Mouse (Mus musculus) ES-E14 (cell line): ENCODE results near the gene Sgsm3. TPM values are rescaled to one million over a fixed set of nuclear protein-coding genes. Genes with fewer than 3 reads are reported as not detected.

Experiments used
- DNase-seq: peaks from one replicate; pipeline ENCODE4 v3.0.0-alpha.2; 2013; ENCODE audit warnings: low read depth, low spot score
- H3K27ac ChIP-seq: 2 replicates; pipeline ENCODE4 v1.5.1; 2012; ENCODE audit warnings: low read depth, mild to moderate bottlenecking, low read length, moderate library complexity, mixed read lengths; ENCODE audit not compliant: poor library complexity, insufficient read depth, severe bottlenecking
- H3K36me3 ChIP-seq: 2 replicates; pipeline ENCODE4 v1.6.1; 2012; ENCODE audit warnings: mild to moderate bottlenecking, low read length, moderate library complexity, mixed read lengths; ENCODE audit not compliant: control insufficient read depth, poor library complexity, insufficient read depth, severe bottlenecking
- H3K4me1 ChIP-seq, 2 experiments: fragments of 150-350 bp in 1 of 2; sonication (generic) in 1 of 2; 2 replicates each; pipeline ENCODE4 v1.6.1; 2012; ENCODE audit warnings: low read length in 2 of 2, mild to moderate bottlenecking in 1 of 2, mixed read lengths in 1 of 2; ENCODE audit not compliant: control insufficient read depth in 2 of 2, insufficient read depth in 2 of 2, poor library complexity in 1 of 2
- H3K4me3 ChIP-seq, 2 experiments: fragments of 150-350 bp in 1 of 2; sonication (generic) in 1 of 2; 2 replicates each; pipeline ENCODE4 v1.5.1; 2012; ENCODE audit warnings: low read length in 2 of 2, low read depth in 1 of 2, mild to moderate bottlenecking in 1 of 2, mixed read lengths in 1 of 2; ENCODE audit not compliant: insufficient read depth in 1 of 2, poor library complexity in 1 of 2, severe bottlenecking in 1 of 2
- H3K9ac ChIP-seq: 2 replicates; pipeline ENCODE4 v1.6.1; 2012; ENCODE audit warnings: low read depth, mild to moderate bottlenecking, low read length, mixed read lengths; ENCODE audit not compliant: poor library complexity, insufficient read depth, severe bottlenecking
- H3K9me3 ChIP-seq: fragments of 150-350 bp; sonication (generic); 2 replicates; pipeline ENCODE4 v1.6.1; 2012; ENCODE audit warnings: low read depth, mild to moderate bottlenecking, low read length; ENCODE audit not compliant: control insufficient read depth, insufficient read depth
- CHD2 ChIP-seq: IDR thresholded peaks from 2 replicates; pipeline ENCODE4 v1.6.1; 2014; ENCODE audit warnings: mild to moderate bottlenecking, low read depth, low read length, inconsistent platforms
- HCFC1 ChIP-seq: IDR thresholded peaks from 2 replicates; pipeline ENCODE4 v1.6.1; 2012; ENCODE audit warnings: low read length, inconsistent platforms, borderline replicate concordance; ENCODE audit not compliant: insufficient read depth
- MAFK ChIP-seq: IDR thresholded peaks from 2 replicates; pipeline ENCODE4 v1.6.1; 2014; ENCODE audit warnings: mild to moderate bottlenecking, low read depth, low read length, inconsistent platforms; ENCODE audit not compliant: insufficient read depth
- ZC3H11A ChIP-seq: IDR thresholded peaks from 2 replicates; pipeline ENCODE4 v1.6.1; 2012; ENCODE audit warnings: low read depth, mild to moderate bottlenecking, inconsistent platforms, low read length, borderline replicate concordance
- ZNF384 ChIP-seq: IDR thresholded peaks from 2 replicates; pipeline ENCODE4 v1.6.1; 2012; ENCODE audit warnings: low read depth, low read length, inconsistent platforms
- in situ Hi-C, 2 experiments: fragments of 600-800 bp; cut with MboI; formaldehyde crosslinking; loops; one replicate each; pipeline ENCODE4 v1.15.1; 2025; ENCODE audit warnings: low sequenced_read_pairs in 2 of 2, inconsistent platforms in 1 of 2; ENCODE audit not compliant: unreplicated experiment in 2 of 2
- total RNA-seq: library from RNA; depleted of rRNA; stranded (reverse); fragments of 300-350 nt; gene quantifications from 2 replicates; pipeline ENCODE4 v1.2.3, GENCODE M21; 2012

Sgsm3 gene
- total RNA-seq, 1 experiment = 51.6 TPM

DNA sequence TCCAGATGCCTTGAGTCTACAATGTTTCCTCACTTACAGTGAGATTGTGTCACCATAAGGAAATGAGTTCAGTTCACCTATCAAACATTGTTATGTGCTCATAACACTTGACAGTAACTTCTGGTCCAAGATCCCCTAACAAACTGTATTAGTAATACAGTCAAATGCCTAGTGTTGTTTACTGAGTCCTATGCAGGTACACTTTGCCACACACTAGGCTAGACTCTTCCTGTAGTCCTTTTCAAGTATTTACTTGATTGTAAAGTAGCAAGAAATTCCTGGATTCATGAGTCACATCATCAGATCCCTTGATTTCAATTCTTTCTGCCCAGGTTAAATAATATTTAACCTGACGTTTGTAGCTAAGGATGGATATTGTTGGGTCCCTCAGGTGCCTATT is 8.2 kb upstream of the Sgsm3 start:
- DNase-seq = no peak
- Histone ChIP-seq H3K4me3 (no peak overlapping the region), H3K9ac (no peak overlapping the region), H3K9me3 (no peaks in the 10 kb centered on the region), H3K27ac (no peak overlapping the region), H3K4me1 (no peaks in the 10 kb centered on the region), H3K36me3 (peaks cover 44% of the 10 kb centered on the region)
- no peak for TF ChIP-seq ZC3H11A
- no peak for TF ChIP-seq ZNF384
- TF ChIP-seq HCFC1 = no peak
- no peak for TF ChIP-seq MAFK
- no peak for TF ChIP-seq CHD2
- in situ Hi-C loops = no loop called here

DNA sequence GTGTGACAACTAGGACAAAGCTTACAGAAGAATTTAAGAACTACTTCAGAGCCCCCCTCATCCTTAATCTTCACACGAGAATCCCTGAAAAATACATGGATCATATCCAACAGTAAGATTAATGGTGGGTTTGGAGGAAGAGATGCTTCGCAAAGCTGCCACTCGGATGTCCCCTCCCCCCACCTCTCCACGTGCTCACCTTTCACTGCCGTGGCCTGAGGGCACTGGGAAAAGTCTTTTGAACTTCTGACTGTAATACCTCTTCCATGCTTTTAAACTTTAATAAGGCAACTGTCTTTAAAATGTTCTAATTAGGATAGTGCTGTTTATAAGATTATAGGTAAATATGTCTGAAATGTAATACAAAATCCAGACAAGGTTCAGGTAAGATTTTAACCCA is 3.3 kb upstream of the Sgsm3 start:
- H3K4me3 ChIP-seq = no peak overlapping the region
- DNase-seq = no peak

DNA sequence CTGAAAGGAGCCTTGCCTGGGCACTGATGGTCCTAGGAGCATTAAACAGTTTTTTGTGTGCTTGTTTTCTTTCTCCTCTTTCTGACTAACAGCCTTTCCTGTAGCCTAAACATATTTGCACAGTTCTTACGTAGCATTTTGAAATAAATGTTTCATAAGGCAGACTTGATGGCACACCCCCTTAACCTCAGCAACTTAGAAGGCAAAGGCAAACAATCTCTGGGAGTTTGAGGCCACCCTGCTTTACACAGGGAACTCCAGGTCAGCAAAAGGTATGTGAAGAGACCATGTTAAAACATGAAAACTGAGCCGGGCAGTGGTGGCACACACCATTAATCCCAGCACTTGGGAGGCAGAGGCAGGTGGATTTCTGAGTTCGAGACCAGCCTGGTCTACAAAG is 1.9 kb upstream of the Sgsm3 start:
- no peaks in the 10 kb centered on the region for H3K36me3 ChIP-seq
- H3K4me3 ChIP-seq = no peak overlapping the region
- H3K4me1 ChIP-seq = peaks cover 0 to 5% of the 10 kb centered on the region in 2 experiments; a peak in 1 of 4 replicates
- no peak overlapping the region for H3K9ac ChIP-seq
- TF ChIP-seq CHD2 = no peak
- no peak for TF ChIP-seq HCFC1
- no peak for TF ChIP-seq ZC3H11A
- TF ChIP-seq MAFK = no peak
- DNase-seq = no peak
- in situ Hi-C loops = no loop called here
- no peaks in the 10 kb centered on the region for H3K9me3 ChIP-seq
- no peak overlapping the region for H3K27ac ChIP-seq

More for the DNA sequence above, 3.3 kb upstream of the Sgsm3 start:
- in situ Hi-C loops = no loop called here
- TF ChIP-seq MAFK (no peak), HCFC1 (no peak), ZC3H11A (no peak), CHD2 (no peak), ZNF384 (no peak)
- Histone ChIP-seq H3K36me3 (peaks cover 6% of the 10 kb centered on the region), H3K27ac (no peak overlapping the region), H3K9ac (no peak overlapping the region), H3K9me3 (no peaks in the 10 kb centered on the region), H3K4me1 (peaks cover 0 to 5% of the 10 kb centered on the region in 2 experiments; a peak in 1 of 4 replicates)

DNA sequence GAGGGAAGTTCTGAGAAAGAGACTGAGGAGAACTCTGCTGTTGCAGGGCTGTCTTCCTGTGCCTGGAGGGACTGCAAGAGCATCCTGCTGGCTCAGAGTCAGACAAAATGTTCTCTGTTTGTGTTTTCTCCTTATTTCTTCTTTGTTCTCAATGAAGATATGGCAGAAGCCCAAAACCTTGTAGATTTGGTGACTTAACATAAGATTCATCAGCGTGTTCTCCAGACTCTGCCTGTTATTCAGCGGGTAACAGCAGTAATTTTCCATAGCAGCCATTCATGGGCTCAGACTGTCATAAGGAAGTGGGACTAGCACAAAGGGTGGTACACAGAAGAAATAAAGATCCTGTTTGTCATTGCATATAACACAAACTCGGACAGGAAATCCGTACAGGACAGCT is 2.0 kb downstream of the Sgsm3 start:
- H3K9ac ChIP-seq = no peak overlapping the region
- in situ Hi-C loops = no loop called here
- H3K4me3 ChIP-seq = no peak overlapping the region
- H3K4me1 ChIP-seq = peaks cover 0 to 5% of the 10 kb centered on the region in 2 experiments; a peak in 1 of 4 replicates
- H3K9me3 ChIP-seq = no peaks in the 10 kb centered on the region
- DNase-seq = no peak
- TF ChIP-seq ZNF384 (no peak), ZC3H11A (no peak), MAFK (no peak), CHD2 (no peak), HCFC1 (no peak)
- H3K27ac ChIP-seq = no peak overlapping the region
- no peaks in the 10 kb centered on the region for H3K36me3 ChIP-seq

DNA sequence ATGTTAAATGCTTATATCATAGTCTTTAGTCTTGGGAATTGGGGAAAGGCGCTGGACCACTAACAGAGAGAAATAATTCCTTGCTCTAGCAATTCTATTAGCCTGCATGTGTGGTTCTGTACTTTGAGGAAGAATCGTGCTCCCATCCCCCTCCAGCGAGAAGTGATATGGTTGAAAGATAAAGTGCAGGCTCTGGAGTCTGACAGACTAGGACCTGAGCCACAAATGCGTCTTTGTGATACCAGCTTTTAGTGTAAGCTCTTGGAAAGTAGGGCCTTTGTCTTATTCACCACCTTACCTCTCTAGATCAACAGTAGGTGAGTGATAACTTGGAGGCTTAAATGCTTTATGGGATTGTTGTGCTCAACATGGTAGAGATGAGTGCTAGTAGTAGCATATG is 3.6 kb downstream of the Sgsm3 start:
- Histone ChIP-seq H3K4me1 (peaks cover 0 to 5% of the 10 kb centered on the region in 2 experiments; a peak in 1 of 4 replicates), H3K9ac (no peak overlapping the region), H3K4me3 (no peak overlapping the region), H3K9me3 (no peaks in the 10 kb centered on the region), H3K27ac (no peak overlapping the region), H3K36me3 (no peaks in the 10 kb centered on the region)
- in situ Hi-C loops = no loop called here
- DNase-seq = no peak
- no peak for TF ChIP-seq CHD2
- TF ChIP-seq ZNF384 = no peak
- no peak for TF ChIP-seq HCFC1
